Mouse (Mus musculus): Measurements from ENCODE around the gene Litaf.

- TF ChIP-seq CTCF (IDR thresholded peaks at IDR 0.05; ENCODE audit: low read depth, low read length) (no peak), POLR2A (IDR thresholded peaks at IDR 0.05; ENCODE audit: borderline replicate concordance, low read depth, low read length) (no peak)
Measured at GRCm38 (mm10) chr16:11047130-11047529, 18.8 kb downstream of the Litaf start.

Data from bone marrow macrophage, adult 2 months (primary cell).